Mouse (Mus musculus) kidney, embryonic 14.5 days (tissue): Measurements from ENCODE around the gene Tmem131l. TPM values are rescaled to one million over a fixed set of nuclear protein-coding genes. Genes with fewer than 3 reads are reported as not detected.

Experiments used
- ATAC-seq: fragments of 200-750 bp; cut with Nextera tagmentation; 2 replicates; pipeline ENCODE4 v1.8.0; 2017; ENCODE audit warnings: moderate number of reproducible peaks, mild to moderate bottlenecking, moderate TSS enrichment, moderate library complexity; ENCODE audit not compliant: low FRiP score, low TSS enrichment
- H3K27ac ChIP-seq: fragments of 300-500 bp; sonication (generic); 2 replicates; pipeline ENCODE4 v1.5.1; 2014; ENCODE audit warnings: low read depth, mild to moderate bottlenecking, low read length, moderate library complexity, mixed read lengths
- H3K27me3 ChIP-seq: fragments of 300-500 bp; sonication (generic); 2 replicates; pipeline ENCODE4 v1.6.1; 2014; ENCODE audit warnings: mild to moderate bottlenecking, low read length; ENCODE audit not compliant: control insufficient read depth, insufficient read depth
- H3K36me3 ChIP-seq: fragments of 300-500 bp; sonication (generic); 2 replicates; pipeline ENCODE4 v1.6.1; 2014; ENCODE audit warnings: low read length, mixed read lengths; ENCODE audit not compliant: control insufficient read depth, insufficient read depth
- H3K4me1 ChIP-seq: fragments of 300-500 bp; sonication (generic); 2 replicates; pipeline ENCODE4 v1.6.1; 2014; ENCODE audit warnings: low read length, mixed read lengths; ENCODE audit not compliant: control insufficient read depth, insufficient read depth
- H3K4me2 ChIP-seq: fragments of 300-500 bp; sonication (generic); replicated peaks from 2 replicates; pipeline ENCODE4 v1.6.1; 2014; ENCODE audit warnings: low read depth, mild to moderate bottlenecking, low read length
- H3K4me3 ChIP-seq: fragments of 300-500 bp; sonication (generic); 2 replicates; pipeline ENCODE4 v1.5.1; 2014; ENCODE audit warnings: mild to moderate bottlenecking, low read length
- H3K9ac ChIP-seq: fragments of 300-500 bp; sonication (generic); 2 replicates; pipeline ENCODE4 v1.6.1; 2014; ENCODE audit warnings: low read depth, mild to moderate bottlenecking, low read length, moderate library complexity
- H3K9me3 ChIP-seq: fragments of 300-500 bp; sonication (generic); 2 replicates; pipeline ENCODE4 v1.6.1; 2016; ENCODE audit warnings: low read length; ENCODE audit not compliant: control insufficient read depth
- WGBS: fragments of 180-500 bp; shearing (Covaris S2); extraction: QIAGEN DNeasy Blood & Tissue Kit; methylation state at CpG from one replicate; pipeline ENCODE4 v1.1.7; 2014; 5-methylcytosine and 5-hydroxymethylcytosine counted together
- polyA plus RNA-seq: library from polyadenylated mRNA; unstranded; fragments of >200 nt; fragmentation: Nextera tagmentation; extraction: Ambion mirVana; gene quantifications from 2 replicates; pipeline ENCODE4 v1.2.1, GENCODE M21; 2014

The Tmem131l gene
- polyA plus RNA-seq, 1 experiment from 2014 or later = 45.3 TPM

DNA sequence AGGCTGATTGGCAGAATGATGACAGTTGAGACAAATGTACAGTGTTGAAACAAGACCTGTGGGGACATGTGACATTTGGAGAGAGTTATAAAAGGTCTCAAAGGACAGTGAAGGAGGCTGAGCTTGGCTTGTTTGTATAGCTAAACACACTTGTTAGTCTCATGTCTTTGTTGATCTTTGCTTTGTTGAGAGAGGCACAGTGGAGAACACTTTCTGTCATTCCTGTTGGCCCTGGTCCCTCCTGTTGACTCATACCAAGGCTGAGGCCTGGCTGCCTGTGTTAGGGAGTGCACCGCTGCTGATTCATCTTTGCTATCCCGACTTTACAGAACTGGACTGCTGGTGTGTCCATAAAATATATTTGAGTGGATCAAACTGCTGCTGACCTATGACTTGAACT is 174.8 kb downstream of the Tmem131l start:
- Histone ChIP-seq H3K9me3 (no peaks in the 10 kb centered on the region), H3K4me1 (no peaks in the 10 kb centered on the region), H3K9ac (no peak overlapping the region), H3K27me3 (no peaks in the 10 kb centered on the region), H3K36me3 (no peaks in the 10 kb centered on the region), H3K4me3 (no peak overlapping the region), H3K27ac (no peak overlapping the region), H3K4me2 (no peak overlapping the region)
- ATAC-seq = no peak
- 75% methylated on average over 2 of the region's 2 CpGs for WGBS

DNA sequence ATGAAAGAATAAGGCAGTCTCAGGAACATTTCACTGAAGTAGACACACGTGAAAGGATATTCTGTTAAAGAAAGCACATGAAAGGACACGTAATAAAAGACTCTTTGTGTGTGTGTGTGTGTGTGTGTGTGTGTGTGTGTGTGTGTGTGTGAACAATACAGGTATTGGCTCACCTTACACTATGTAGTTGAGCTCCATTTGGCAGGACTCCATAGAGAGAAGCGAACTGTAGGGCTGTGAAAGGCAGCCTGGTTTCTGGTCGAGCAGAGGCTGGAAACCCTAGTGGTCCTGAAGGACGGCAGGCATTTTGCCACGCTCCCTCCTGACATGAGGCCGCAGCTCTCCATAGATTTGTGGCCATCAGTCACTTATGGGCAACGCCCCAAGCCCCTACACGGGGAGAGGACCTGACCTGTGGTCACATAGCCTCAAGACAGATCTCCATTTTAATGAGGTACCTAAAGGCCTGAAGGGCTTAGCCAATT is 175.9 kb downstream of the Tmem131l start:
- no peaks in the 10 kb centered on the region for H3K36me3 ChIP-seq
- no peak overlapping the region for H3K27ac ChIP-seq
- WGBS = 75% methylated on average over 9 of the region's 9 CpGs
- H3K27me3 ChIP-seq = no peaks in the 10 kb centered on the region
- no peak overlapping the region for H3K9ac ChIP-seq
- no peak overlapping the region for H3K4me3 ChIP-seq
- H3K4me1 ChIP-seq = no peaks in the 10 kb centered on the region
- H3K9me3 ChIP-seq = no peaks in the 10 kb centered on the region
- ATAC-seq = no peak
- no peak overlapping the region for H3K4me2 ChIP-seq

DNA sequence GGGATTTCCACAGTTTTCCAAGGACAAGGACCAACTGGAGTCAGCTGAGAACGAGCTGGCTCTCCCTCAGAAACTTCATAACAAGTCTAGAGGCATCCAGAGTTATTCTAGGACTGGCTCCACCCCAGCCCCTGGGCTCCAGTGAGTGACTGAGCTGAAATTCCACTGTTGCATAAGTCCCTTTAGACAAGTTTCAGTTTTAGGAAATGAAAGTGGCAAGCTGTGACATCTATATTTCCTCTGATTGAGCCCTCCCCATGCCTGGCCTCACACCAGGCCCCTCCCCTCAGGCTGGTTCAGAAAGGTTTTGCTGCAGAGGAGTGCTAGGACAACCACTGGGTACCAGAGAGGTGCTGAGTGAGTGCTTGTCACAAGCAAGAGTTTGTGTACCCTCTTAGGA is 177.0 kb downstream of the Tmem131l start:
- no peak overlapping the region for H3K27ac ChIP-seq
- H3K9ac ChIP-seq = no peak overlapping the region
- H3K36me3 ChIP-seq = no peaks in the 10 kb centered on the region
- no peak overlapping the region for H3K4me2 ChIP-seq
- no peak overlapping the region for H3K4me3 ChIP-seq
- ATAC-seq = no peak
- no peaks in the 10 kb centered on the region for H3K9me3 ChIP-seq
- 52% methylated on average over 1 of the region's 1 CpGs for WGBS
- no peaks in the 10 kb centered on the region for H3K4me1 ChIP-seq
- H3K27me3 ChIP-seq = no peaks in the 10 kb centered on the region

DNA sequence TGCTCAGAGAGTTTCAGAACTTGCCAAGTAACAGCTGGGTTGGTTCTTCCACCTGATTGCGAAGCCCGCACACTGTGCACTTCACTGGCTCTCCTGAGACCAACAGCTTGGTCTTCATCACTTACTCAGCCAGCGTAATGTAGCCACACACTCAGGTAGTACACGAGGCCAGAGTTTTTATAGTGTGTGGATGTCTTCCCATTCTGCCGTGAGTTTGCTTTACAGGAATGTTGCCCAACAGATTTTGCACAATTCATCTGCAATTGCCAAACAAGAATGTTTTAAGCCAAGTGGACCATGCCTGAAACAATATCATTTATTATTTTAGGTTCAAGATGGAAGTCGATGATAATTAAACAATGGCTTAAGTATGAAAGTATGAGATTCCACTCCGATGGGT is 180.4 kb downstream of the Tmem131l start:
- whole genome bisulfite sequencing = 92% methylated on average over 7 of the region's 7 CpGs
- H3K4me2 ChIP-seq = no peak overlapping the region
- H3K27ac ChIP-seq = no peak overlapping the region
- no peak overlapping the region for H3K9ac ChIP-seq
- H3K9me3 ChIP-seq = no peaks in the 10 kb centered on the region
- H3K27me3 ChIP-seq = no peaks in the 10 kb centered on the region
- H3K36me3 ChIP-seq = no peaks in the 10 kb centered on the region
- no peak for ATAC-seq
- no peaks in the 10 kb centered on the region for H3K4me1 ChIP-seq
- H3K4me3 ChIP-seq = no peak overlapping the region

GRCm38 (mm10) chr3:83859071-83859470 is 180.9 kb downstream of the Tmem131l start:
- 72% methylated on average over 3 of the region's 3 CpGs for WGBS

GRCm38 (mm10) chr3:83857621-83858020 is 182.4 kb downstream of the Tmem131l start:
- Histone ChIP-seq H3K27ac (no peak overlapping the region), H3K36me3 (no peaks in the 10 kb centered on the region), H3K27me3 (no peaks in the 10 kb centered on the region), H3K4me1 (no peaks in the 10 kb centered on the region), H3K9me3 (no peaks in the 10 kb centered on the region), H3K4me2 (no peak overlapping the region), H3K4me3 (no peak overlapping the region), H3K9ac (no peak overlapping the region)
- WGBS = 93% methylated on average over 13 of the region's 13 CpGs
- ATAC-seq = no peak

More at GRCm38 (mm10) chr3:83859071-83859470, 180.9 kb downstream of the Tmem131l start:
- Histone ChIP-seq H3K27me3 (no peaks in the 10 kb centered on the region), H3K4me2 (no peak overlapping the region), H3K9me3 (no peaks in the 10 kb centered on the region), H3K36me3 (no peaks in the 10 kb centered on the region), H3K4me1 (no peaks in the 10 kb centered on the region), H3K27ac (no peak overlapping the region), H3K9ac (no peak overlapping the region), H3K4me3 (no peak overlapping the region)
- ATAC-seq = no peak

DNA sequence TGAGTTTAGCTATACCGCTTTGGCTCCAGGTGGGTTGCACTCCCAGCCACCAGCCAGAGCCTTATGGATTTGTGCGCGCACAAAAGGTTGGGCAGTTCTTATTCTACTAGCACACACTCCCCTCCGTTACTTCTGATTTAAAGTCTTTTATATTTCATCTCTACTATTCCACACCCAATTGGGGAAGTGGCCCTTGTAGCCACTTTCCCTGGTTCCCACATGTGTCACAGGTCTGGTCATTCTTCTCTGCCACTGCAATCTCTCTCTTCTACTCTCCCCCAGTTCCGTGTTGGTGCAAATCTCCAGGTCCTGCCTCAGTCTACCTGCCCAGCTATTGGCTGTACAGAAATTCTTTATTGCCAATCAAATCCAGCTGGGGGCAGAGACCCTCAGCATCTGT is 184.3 kb downstream of the Tmem131l start:
- Histone ChIP-seq H3K4me2 (no peak overlapping the region), H3K9ac (no peak overlapping the region), H3K36me3 (no peaks in the 10 kb centered on the region), H3K27ac (no peak overlapping the region), H3K4me1 (no peaks in the 10 kb centered on the region), H3K4me3 (no peak overlapping the region), H3K9me3 (no peaks in the 10 kb centered on the region), H3K27me3 (no peaks in the 10 kb centered on the region)
- WGBS = 90% methylated on average over 5 of the region's 5 CpGs
- ATAC-seq = no peak

DNA sequence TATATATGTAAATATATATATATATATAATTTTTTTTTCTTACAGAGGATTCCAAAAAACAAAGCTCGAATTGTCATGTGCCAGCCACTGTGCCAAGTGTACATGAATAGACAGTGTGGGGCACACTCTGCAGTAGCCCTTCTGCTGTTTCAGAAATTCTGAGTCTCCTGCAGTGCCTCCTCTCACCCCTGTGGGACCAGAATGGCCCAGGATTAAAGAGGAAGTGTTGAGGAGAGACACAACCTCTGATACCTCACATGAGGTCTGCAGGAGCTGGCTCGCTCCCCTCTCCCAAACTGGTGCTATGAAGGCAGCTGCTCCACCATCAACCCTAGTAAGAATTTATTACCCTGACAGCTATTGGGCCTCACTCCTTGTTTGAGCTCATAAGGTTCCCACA is 190.6 kb downstream of the Tmem131l start:
- Histone ChIP-seq H3K9me3 (no peaks in the 10 kb centered on the region), H3K4me1 (no peaks in the 10 kb centered on the region), H3K4me3 (no peak overlapping the region), H3K27ac (no peak overlapping the region), H3K36me3 (no peaks in the 10 kb centered on the region), H3K27me3 (no peaks in the 10 kb centered on the region), H3K9ac (no peak overlapping the region), H3K4me2 (no peak overlapping the region)
- 82% methylated on average over 2 of the region's 2 CpGs for WGBS
- no peak for ATAC-seq
